Mouse (Mus musculus) midbrain, embryonic 12.5 days (tissue): ENCODE measurements around the gene Galnt14. TPM values are rescaled to one million over a fixed set of nuclear protein-coding genes. Genes with fewer than 3 reads are reported as not detected.

Experiments
- ATAC-seq: fragments of 200-750 bp; cut with Nextera tagmentation; 2 replicates; pipeline ENCODE4 v1.8.0; 2017; ENCODE audit warnings: low read depth, moderate TSS enrichment, moderate library complexity; ENCODE audit not compliant: low FRiP score
- H3K27ac ChIP-seq: fragments of 300-500 bp; sonication (generic); replicated peaks from 2 replicates; pipeline ENCODE4 v1.5.1; 2016; ENCODE audit warnings: mild to moderate bottlenecking
- H3K27me3 ChIP-seq: fragments of 300-500 bp; sonication (generic); 2 replicates; pipeline ENCODE4 v1.6.1; 2016; ENCODE audit warnings: mild to moderate bottlenecking
- H3K36me3 ChIP-seq: fragments of 300-500 bp; sonication (generic); 2 replicates; pipeline ENCODE4 v1.6.1; 2016
- H3K4me1 ChIP-seq: fragments of 300-500 bp; sonication (generic); 2 replicates; pipeline ENCODE4 v1.6.1; 2016
- H3K4me2 ChIP-seq: fragments of 300-500 bp; sonication (generic); replicated peaks from 2 replicates; pipeline ENCODE4 v1.6.1; 2016; ENCODE audit warnings: mild to moderate bottlenecking, moderate library complexity
- H3K4me3 ChIP-seq: fragments of 300-500 bp; sonication (generic); 2 replicates; pipeline ENCODE4 v1.5.1; 2016; ENCODE audit warnings: mild to moderate bottlenecking
- H3K9ac ChIP-seq: fragments of 300-500 bp; sonication (generic); replicated peaks from 2 replicates; pipeline ENCODE4 v1.6.1; 2016; ENCODE audit warnings: mild to moderate bottlenecking, moderate library complexity
- H3K9me3 ChIP-seq: fragments of 300-500 bp; sonication (generic); 2 replicates; pipeline ENCODE4 v1.6.1; 2016; ENCODE audit warnings: mild to moderate bottlenecking
- WGBS: fragments of 180-500 bp; shearing (Covaris S2); methylation state at CpG from one replicate; pipeline ENCODE4 v1.1.7; 2016; 5-methylcytosine and 5-hydroxymethylcytosine counted together
- polyA plus RNA-seq: library from polyadenylated mRNA; unstranded; fragments of >200 nt; fragmentation: Nextera tagmentation; extraction: Ambion mirVana; gene quantifications from 2 replicates; pipeline ENCODE4 v1.2.1, GENCODE M21; 2016

The Galnt14 gene
- polyA plus RNA-seq, 1 experiment from 2014 or later = 6.8 TPM

DNA sequence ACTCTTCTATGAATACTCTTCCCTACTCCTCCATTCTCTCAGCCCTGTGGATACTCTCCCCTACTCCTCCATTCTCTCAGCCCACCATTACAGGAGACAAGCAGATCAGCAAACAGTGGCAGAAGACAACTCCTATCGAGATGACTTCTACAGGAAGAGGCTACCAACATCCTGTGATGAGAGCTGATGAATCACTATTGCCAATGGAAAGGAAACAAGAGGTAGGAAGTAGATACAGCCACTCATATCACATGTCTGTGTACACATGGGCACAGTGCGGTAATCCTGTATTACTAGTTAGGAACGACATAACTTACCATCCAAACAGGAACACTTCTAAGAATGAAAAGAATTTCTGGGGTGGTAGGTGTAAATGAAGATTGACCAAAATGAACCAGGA, 53.9 kb downstream of the Galnt14 start:
- no peaks in the 10 kb centered on the region for H3K9me3 ChIP-seq
- no peak for ATAC-seq
- H3K4me1 ChIP-seq = 0 out of 2 replicates have a peak, but pooled peaks cover 4% of the 10 kb centered on the region
- no peak overlapping the region for H3K4me3 ChIP-seq
- H3K4me2 ChIP-seq = no peak overlapping the region
- no peak overlapping the region for H3K27ac ChIP-seq
- H3K27me3 ChIP-seq = no peaks in the 10 kb centered on the region
- no peak overlapping the region for H3K9ac ChIP-seq
- 92% methylated on average over 3 of the region's 3 CpGs for WGBS
- no peaks in the 10 kb centered on the region for H3K36me3 ChIP-seq

DNA sequence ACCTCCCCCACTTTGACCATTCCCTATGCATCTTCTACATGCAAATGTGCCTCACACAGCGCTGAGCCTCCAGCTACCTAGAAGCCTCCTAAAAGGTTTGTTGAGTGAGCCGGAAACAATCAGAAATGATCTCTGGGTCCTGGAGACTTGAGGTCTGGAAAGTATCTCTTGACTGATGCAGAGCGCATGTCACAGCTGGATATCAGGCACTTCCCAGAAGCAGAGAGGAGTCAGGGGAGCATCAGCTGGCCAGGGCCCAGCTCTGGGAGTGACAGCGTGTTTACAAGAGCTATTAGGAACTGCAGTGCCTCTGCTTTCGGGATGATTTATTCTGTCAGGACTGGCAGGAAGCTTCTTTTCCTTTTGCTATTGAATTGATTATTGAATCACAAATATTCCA, 56.0 kb downstream of the Galnt14 start:
- WGBS = 63% methylated on average over 5 of the region's 5 CpGs
- ATAC-seq = no peak
- Histone ChIP-seq H3K9ac (no peak overlapping the region), H3K27ac (no peak overlapping the region; the same call in 1 of the 2 replicates), H3K27me3 (no peaks in the 10 kb centered on the region), H3K4me1 (0 out of 2 replicates have a peak, but pooled peaks cover 4% of the 10 kb centered on the region), H3K4me2 (no peak overlapping the region), H3K9me3 (no peaks in the 10 kb centered on the region), H3K4me3 (no peak overlapping the region), H3K36me3 (no peaks in the 10 kb centered on the region)

DNA sequence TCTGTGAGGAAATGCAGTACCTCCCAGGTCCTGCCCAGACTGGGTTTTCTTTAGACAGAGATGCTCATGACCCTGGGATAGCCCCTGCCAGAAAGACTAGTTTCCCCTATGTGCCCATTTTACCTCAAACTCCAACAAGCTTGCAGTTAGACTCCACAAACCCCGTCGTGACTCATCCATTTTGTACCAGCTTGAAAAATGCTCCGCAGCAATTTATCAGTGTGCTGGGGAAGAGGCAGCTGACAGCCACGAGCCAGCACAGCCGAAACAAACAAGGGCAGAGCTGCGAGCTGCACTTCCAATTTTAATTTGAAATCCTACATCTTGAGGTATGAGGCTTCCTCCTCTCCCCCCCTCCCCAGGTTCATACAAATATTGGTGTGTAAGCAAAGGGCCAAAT, 60.9 kb downstream of the Galnt14 start:
- ATAC-seq = no peak
- no peak overlapping the region for H3K4me2 ChIP-seq
- no peak overlapping the region for H3K9ac ChIP-seq
- H3K36me3 ChIP-seq = no peaks in the 10 kb centered on the region
- no peak overlapping the region for H3K27ac ChIP-seq
- no peaks in the 10 kb centered on the region for H3K9me3 ChIP-seq
- no peaks in the 10 kb centered on the region for H3K4me1 ChIP-seq
- no peaks in the 10 kb centered on the region for H3K27me3 ChIP-seq
- 88% methylated on average over 6 of the region's 6 CpGs for WGBS
- no peak overlapping the region for H3K4me3 ChIP-seq

DNA sequence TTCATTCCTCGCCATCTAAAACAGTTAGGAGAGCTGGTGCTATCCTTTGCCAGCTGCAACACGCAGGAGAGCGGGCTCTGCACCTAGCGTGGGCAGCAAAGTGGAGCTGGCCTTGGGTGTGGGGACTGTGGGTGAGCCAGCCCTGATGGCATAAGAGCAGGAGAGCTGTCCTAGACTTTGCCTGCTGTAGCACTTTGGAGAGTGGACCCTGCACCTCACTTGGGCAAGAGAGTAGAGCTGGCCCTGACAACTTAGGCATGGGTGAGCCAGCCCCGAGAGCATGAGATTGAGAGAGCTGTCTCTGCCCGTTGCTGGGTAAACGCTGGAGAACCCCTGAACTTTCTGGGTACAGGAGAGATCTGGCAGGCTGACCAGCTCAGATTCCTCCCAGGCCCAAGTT, 68.6 kb downstream of the Galnt14 start:
- WGBS = 92% methylated on average over 7 of the region's 7 CpGs
- Histone ChIP-seq H3K4me3 (no peak overlapping the region), H3K4me1 (peaks cover 7% of the 10 kb centered on the region), H3K9me3 (no peaks in the 10 kb centered on the region), H3K27me3 (no peaks in the 10 kb centered on the region), H3K36me3 (no peaks in the 10 kb centered on the region), H3K27ac (no peak overlapping the region), H3K4me2 (no peak overlapping the region), H3K9ac (no peak overlapping the region)
- ATAC-seq = no peak

DNA sequence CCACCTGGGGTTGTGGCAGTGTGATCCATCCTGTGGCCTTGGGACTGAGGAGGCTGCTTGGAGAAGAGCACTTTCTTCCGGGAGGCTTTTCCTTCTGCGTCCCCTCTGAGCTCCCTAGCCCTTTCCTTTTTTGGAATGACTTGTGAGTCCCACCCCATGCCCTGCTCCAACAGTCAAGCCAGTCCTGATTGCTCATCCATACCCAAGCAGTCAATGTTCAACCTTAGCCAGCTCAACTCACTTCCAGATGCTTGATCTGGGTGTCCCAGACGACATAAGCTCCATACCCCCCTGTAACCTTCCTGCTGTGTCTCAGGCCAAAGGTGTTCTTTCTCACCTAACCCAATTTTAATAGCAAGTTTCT, 70.2 kb downstream of the Galnt14 start:
- H3K9ac ChIP-seq = no peak overlapping the region
- peaks cover 7% of the 10 kb centered on the region for H3K4me1 ChIP-seq
- H3K9me3 ChIP-seq = no peaks in the 10 kb centered on the region
- H3K27me3 ChIP-seq = no peaks in the 10 kb centered on the region
- ATAC-seq = no peak
- no peak overlapping the region for H3K4me3 ChIP-seq
- H3K36me3 ChIP-seq = no peaks in the 10 kb centered on the region
- 43% methylated on average over 3 of the region's 3 CpGs for WGBS
- H3K27ac ChIP-seq = no peak overlapping the region
- no peak overlapping the region for H3K4me2 ChIP-seq

DNA sequence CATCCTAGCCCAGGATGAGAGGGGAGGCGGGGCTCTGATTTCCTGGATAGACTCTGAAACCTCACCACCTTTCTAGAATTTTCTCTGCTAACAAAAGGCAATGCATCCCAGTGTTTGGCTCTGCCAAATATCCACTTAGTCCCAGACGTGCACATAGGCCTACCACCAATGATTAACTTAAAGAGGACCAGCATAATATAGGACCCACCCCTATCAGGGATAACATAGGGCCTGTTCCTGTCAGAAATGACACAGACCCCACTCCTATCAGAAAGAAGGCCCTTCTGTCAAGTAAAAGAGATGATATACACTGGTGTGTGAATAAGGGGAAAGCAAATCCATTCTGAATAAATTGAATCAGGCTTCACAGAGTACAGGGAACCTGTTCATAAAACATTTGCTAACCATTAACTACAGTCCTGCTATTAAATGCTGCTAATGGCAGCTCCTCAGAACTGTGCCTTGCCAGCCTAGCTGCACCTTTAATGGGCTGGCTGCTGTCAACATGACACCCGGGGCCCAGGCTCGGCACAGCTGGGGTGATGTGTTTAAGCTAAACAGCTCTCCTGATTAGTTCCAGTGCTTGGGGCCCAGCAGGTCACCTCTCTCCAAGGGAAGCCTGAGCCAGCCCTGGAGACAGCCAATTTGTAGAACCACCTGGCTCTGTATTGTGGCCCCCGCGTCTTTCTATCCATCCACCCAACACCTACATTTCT, 70.7 kb downstream of the Galnt14 start:
- peak; percentile 56; the same call in 1 of the 2 replicates for ATAC-seq
- 33% methylated on average over 6 of the region's 6 CpGs for WGBS

DNA sequence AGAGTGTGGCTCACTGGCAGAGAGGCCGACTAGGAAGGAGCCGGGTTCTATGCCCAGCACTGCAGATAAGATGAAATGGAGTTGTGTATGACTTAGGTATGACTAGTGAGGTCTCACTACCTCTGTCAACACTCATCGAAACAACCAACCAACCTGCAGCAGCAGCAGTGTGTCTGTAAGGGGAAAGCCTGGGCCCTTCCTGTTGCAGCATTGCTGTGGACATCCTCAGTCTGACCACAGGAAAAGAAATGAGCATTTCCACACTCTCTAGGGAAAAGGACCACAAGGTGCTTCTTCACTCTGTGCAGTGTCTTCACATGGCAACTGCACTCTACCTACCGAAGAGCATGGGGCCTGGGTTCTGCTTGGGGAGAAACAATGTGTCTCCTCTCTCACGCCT, 73.3 kb downstream of the Galnt14 start:
- no peak for ATAC-seq
- Histone ChIP-seq H3K9me3 (no peaks in the 10 kb centered on the region), H3K4me1 (peaks cover 18% of the 10 kb centered on the region), H3K4me3 (no peak overlapping the region), H3K36me3 (no peaks in the 10 kb centered on the region), H3K27me3 (no peaks in the 10 kb centered on the region), H3K9ac (no peak overlapping the region), H3K27ac (no peak overlapping the region), H3K4me2 (no peak overlapping the region)
- WGBS = 92% methylated on average over 5 of the region's 5 CpGs

More for the DNA sequence above, 70.7 kb downstream of the Galnt14 start:
- no peaks in the 10 kb centered on the region for H3K9me3 ChIP-seq
- H3K4me2 ChIP-seq = no peak overlapping the region
- no peak overlapping the region for H3K27ac ChIP-seq
- H3K36me3 ChIP-seq = no peaks in the 10 kb centered on the region
- peaks cover 12% of the 10 kb centered on the region for H3K4me1 ChIP-seq
- H3K9ac ChIP-seq = no peak overlapping the region
- no peaks in the 10 kb centered on the region for H3K27me3 ChIP-seq
- H3K4me3 ChIP-seq = no peak overlapping the region

DNA sequence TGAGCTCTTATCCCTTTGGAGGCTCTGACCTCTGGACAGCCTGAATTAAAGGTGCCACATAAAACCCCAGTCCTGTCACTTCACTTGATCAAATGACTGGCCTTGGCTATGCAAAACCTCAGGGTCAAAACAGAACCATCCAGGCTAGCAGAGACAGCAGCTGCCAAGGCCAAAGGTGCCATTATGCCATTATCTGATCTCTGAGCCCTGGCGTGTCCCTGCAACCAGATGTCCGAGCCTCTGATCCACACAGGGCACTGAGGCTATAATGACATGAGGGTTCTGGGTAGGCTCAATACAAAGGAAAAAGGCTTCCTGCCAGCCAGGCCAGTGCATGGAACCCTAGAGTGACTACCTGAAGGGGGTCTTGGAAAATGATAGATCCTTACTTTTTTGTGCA, 75.4 kb downstream of the Galnt14 start:
- Histone ChIP-seq H3K9me3 (no peaks in the 10 kb centered on the region), H3K4me1 (peaks cover 16% of the 10 kb centered on the region), H3K9ac (no peak overlapping the region), H3K27me3 (no peaks in the 10 kb centered on the region), H3K4me3 (no peak overlapping the region), H3K36me3 (no peaks in the 10 kb centered on the region), H3K4me2 (no peak overlapping the region), H3K27ac (peak overlapping the region; percentile 27; the same call in 1 of the 2 replicates)
- no peak for ATAC-seq
- WGBS = 50% methylated on average over 2 of the region's 2 CpGs

DNA sequence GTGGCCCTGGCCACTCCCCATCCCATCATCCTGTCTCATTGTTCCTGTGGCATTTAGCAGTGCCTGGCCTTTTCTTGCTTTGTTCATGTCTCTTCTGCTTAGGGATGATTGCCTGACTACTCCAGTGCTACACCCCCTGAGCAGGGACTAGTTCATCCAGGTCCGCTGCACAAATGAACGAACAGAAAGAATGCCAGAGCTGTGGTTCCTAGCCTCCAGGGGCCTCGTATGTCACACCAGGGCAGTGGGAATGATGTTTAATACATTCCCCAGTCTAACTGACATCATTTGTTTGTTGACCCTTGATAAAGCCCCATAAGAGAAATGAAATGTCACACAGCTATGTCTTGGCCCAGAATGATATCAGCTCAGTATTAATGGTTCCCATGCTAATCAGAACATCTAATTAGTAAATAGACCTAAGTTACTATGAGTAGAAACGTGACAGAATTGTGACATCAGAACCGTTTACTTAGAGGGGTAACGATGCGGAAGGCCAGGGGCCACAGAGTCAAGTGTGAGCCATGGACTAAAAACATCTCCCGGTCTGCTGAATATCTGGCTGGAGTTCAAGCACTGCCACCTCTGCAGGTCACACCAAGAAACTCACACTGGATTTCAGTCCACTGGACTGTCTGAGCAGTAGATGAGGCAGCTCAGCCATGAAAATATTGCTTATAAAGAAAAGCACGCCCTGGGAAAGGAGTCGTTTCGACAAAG, 76.1 kb downstream of the Galnt14 start:
- Histone ChIP-seq H3K27ac (peak overlapping the region; percentile 27; the same call in 1 of the 2 replicates), H3K36me3 (no peaks in the 10 kb centered on the region), H3K4me1 (peaks cover 13% of the 10 kb centered on the region; the same call in 1 of the 2 replicates), H3K9me3 (no peaks in the 10 kb centered on the region), H3K4me3 (no peak overlapping the region), H3K9ac (no peak overlapping the region), H3K27me3 (no peaks in the 10 kb centered on the region), H3K4me2 (no peak overlapping the region)
- WGBS = 51% methylated on average over 11 of the region's 11 CpGs
- ATAC-seq = no peak

DNA sequence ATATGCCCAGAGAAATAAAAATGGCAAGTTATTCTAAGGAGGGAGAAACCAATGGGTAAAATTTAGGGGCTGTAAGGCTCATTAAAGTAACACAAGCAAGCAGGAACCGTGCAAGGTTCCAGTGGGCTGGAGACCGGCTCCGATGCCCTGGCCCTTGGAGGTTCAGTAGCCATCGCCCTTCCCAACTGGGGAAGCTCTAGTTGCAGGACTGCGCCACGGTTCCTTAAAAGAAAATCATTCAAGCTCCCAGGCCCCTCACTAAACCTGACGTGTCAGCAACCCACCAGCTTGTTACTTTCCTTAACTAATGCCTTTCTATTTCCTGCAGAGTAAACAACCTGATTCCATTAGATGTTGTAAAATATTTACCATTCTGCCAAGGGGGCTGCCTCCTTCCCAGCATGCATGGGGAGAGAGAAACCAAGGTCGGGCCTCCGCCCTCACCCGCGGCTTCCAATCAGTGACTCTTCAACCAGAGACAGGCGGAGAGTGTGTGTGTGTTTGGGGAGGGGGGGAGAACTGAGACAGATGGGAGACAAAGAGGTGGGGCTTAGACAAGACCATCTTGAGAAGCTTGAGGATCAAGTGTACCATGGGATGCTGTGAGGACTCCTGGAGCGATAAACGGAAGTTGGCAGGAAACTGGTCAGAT, 81.9 kb downstream of the Galnt14 start:
- 88% methylated on average over 14 of the region's 14 CpGs for WGBS
- no peak overlapping the region for H3K27ac ChIP-seq
- ATAC-seq = no peak
- no peaks in the 10 kb centered on the region for H3K27me3 ChIP-seq
- H3K4me1 ChIP-seq = no peaks in the 10 kb centered on the region
- H3K9me3 ChIP-seq = no peaks in the 10 kb centered on the region
- no peaks in the 10 kb centered on the region for H3K36me3 ChIP-seq
- no peak overlapping the region for H3K9ac ChIP-seq
- H3K4me3 ChIP-seq = no peak overlapping the region
- no peak overlapping the region for H3K4me2 ChIP-seq

DNA sequence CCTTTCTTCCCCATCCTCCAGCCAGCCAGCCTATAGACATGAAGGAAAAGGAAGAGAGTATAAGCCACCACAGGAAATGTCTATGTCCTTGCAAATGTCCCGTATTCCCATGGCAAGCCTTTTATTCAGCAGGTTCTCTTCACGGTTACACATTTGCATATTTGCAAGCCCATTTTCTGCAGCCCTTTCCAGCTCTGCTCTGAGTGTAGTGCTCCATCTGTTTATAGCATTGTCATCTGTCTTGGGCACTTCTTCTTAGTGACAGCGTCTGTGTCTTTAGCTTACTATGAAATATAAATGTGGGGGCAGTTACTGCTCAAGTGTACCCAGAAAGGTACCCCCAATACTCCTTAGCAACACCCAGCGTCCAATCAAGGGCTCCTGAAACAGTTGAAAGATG, 83.3 kb downstream of the Galnt14 start:
- Histone ChIP-seq H3K4me2 (no peak overlapping the region), H3K4me3 (no peak overlapping the region), H3K27ac (no peak overlapping the region), H3K4me1 (no peaks in the 10 kb centered on the region), H3K9ac (no peak overlapping the region), H3K36me3 (no peaks in the 10 kb centered on the region), H3K27me3 (no peaks in the 10 kb centered on the region), H3K9me3 (no peaks in the 10 kb centered on the region)
- no peak for ATAC-seq
- WGBS = 78% methylated on average over 4 of the region's 4 CpGs

DNA sequence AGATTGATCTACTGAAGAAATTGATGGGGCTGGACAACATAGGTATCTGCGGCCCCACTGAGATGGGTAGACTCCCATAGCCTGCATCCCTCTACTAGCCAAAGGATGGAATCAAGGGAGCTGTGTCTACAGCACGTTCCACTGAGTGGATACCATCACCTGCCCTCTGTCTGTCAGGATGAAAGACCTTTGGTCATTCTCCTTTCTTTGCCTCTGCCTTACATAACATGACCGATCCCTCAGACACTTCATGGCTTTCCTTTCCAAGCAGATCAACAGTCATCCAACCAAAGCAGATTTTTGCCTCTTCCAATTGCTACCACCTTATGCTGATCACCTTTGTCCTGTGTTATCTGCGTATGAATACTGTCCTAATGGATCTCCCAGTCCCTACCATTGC, 90.2 kb downstream of the Galnt14 start:
- WGBS = 90% methylated on average over 4 of the region's 4 CpGs

More for the DNA sequence above, 90.2 kb downstream of the Galnt14 start:
- Histone ChIP-seq H3K4me1 (no peaks in the 10 kb centered on the region), H3K9me3 (no peaks in the 10 kb centered on the region), H3K36me3 (no peaks in the 10 kb centered on the region), H3K27me3 (no peaks in the 10 kb centered on the region), H3K4me2 (no peak overlapping the region), H3K27ac (no peak overlapping the region), H3K9ac (no peak overlapping the region), H3K4me3 (no peak overlapping the region)
- ATAC-seq = no peak
